Mouse (Mus musculus) splenic B cell, adult 2 months (primary cell): ENCODE measurements around the gene Gm28043.
A peak's percentile ranks its signal among the peaks of the same experiment; 100 is the strongest.
"Not testable (repeated sequence)": the region's sequence is repeated elsewhere in the genome, so short reads cannot be mapped to it uniquely, and the experiment has no call there.

Experiments
- DNase-seq: peaks from one replicate; pipeline ENCODE4 v3.0.0-alpha.2; 2011; ENCODE audit warnings: low read depth, low spot score
- H3K27me3 ChIP-seq: 2 replicates; pipeline ENCODE4 v1.6.1; 2012; ENCODE audit warnings: mild to moderate bottlenecking, low read length, moderate library complexity, mixed read lengths; ENCODE audit not compliant: control insufficient read depth, poor library complexity, insufficient read depth, severe bottlenecking
- H3K36me3 ChIP-seq: 2 replicates; pipeline ENCODE4 v1.6.1; 2012; ENCODE audit warnings: mild to moderate bottlenecking, low read length, moderate library complexity, mixed read lengths; ENCODE audit not compliant: control insufficient read depth, poor library complexity, insufficient read depth, severe bottlenecking

Gm28043 gene

DNA sequence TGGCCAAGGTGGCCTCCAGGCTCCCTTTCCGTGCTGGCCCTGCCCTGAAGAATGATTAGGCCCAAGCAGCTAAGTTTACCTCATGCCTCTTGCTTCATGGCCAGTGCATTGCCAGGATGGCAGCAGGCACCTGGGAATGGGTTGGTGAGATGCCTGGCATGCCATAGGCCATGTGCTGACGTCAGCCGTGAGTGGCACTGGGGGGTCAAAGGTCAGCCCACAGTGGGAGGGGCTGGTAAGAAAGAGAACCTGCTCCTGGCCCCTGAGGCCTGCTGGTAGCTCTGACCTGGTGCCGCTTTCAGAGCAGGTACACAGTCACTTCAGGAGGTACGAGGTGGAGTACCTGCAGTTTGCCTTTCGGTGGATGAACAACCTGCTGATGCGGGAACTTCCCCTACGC is 15.1 kb upstream of the Gm28043 start:
- Histone ChIP-seq H3K36me3 (peaks cover 3% of the 10 kb centered on the region; the same call in 1 of the 2 replicates), H3K27me3 (no peaks in the 10 kb centered on the region)
- no peak for DNase-seq

DNA sequence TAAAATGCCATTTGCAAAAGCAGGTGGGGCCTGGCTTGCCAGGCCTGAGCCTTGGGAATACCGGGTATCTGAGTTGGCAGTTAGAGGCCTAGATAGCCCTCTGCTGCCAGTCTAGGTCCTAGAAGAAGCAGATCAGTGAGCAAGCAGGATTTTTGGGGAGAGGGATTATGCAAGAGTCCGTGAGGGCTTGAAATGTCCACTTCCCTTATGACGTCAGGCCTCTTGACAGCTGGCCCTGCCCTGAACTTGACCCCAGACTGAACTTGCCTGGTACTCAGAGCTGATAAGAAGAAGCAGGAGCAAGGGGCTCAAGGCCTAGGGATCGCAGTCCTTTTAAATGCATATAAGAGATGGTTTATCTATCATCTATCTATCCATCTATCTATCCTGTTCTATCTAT is 13.3 kb upstream of the Gm28043 start:
- DNase-seq = no peak
- H3K27me3 ChIP-seq = no peaks in the 10 kb centered on the region
- H3K36me3 ChIP-seq = peaks cover 4% of the 10 kb centered on the region

DNA sequence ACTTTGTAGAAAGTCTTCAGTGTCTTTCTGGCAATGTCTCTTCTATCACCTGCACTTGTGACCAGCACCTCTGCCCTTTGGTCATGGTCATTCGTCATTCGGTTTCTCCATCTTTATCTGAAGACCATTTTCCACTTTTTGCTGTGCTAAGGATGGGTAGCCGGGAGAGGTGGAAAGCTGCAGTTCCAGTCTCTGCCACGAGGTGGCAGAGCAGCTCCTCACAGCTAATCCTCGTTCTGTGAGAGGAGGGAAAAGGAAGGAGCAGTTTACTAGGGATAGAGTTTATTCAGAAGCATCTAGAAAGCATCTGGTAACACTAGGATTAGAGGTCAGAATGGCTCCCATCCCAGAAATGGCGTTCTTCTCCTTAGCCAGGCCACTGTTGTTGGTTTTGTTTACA is 11.4 kb upstream of the Gm28043 start:
- peaks cover 4% of the 10 kb centered on the region for H3K36me3 ChIP-seq
- peak; percentile 72 for DNase-seq
- H3K27me3 ChIP-seq = no peaks in the 10 kb centered on the region

DNA sequence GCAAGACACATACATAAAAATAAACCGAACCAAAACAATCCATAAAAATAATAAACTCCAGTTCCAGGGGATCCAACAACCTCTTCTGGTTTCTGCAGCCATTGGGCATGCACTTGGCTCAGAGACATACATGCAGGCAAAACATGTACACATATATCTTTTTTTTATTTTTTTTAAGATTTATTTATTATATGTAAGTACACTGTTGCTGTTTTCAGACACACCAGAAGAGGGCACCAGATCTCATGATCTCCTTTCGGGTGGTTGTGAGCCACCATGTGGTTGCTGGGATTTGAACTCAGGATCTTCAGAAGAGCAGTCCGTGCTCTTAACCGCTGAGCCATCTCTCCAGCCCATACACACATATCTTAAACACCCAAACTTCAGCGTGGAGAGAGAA is 1.2 kb upstream of the Gm28043 start:
- DNase-seq, H3K36me3 ChIP-seq, H3K27me3 ChIP-seq: not testable (repeated sequence)

DNA sequence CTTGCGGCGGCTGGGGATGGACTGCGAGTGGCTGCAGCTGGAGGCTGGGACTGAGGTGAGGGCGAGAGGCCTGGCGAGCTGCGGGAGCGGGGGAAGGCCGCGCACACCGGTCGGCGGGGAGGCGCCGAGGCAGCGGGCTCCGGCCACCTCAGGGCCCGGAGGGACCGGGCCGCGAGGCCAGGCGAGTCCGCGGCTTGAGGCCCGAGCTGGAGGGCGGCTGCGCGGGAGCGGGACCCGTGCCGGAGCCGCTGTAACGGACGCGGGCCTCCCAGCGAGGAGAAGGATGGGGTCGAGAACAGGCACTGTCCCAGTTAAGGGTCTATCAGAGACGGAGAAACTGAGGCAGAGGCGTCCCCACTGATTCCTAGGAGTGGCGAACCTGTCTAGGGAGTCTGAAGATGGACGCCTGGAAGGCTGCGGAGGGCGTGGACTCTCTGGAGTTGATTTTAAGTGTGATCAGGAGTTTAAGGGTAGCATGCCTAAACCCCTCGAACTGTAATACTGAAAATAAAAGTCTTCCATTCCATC is 412 bp downstream of the Gm28043 start:
- Histone ChIP-seq H3K27me3 (no peaks in the 10 kb centered on the region), H3K36me3 (no peaks in the 10 kb centered on the region)
- no peak for DNase-seq

DNA sequence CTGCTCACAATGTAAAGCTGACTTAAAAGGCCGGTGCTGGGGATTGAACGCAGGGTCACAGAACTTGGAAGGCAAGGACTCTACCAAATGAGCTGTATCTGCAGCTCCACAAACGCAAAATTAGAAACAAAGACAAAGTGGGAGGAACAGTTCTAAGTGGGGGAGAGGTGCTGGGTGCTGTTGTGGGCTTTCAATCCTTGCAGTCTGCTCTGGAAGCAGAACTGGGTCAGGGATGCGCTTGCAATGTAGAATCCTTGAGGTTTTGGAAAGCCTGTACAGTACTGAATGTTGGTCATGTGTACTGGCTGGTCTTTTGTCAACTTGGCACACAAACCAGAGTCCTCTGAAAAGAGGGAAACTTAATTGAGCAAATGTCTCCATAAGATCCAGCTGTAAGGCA is 940 bp downstream of the Gm28043 start:
- H3K27me3 ChIP-seq = no peaks in the 10 kb centered on the region
- no peak for DNase-seq
- H3K36me3 ChIP-seq = no peaks in the 10 kb centered on the region

DNA sequence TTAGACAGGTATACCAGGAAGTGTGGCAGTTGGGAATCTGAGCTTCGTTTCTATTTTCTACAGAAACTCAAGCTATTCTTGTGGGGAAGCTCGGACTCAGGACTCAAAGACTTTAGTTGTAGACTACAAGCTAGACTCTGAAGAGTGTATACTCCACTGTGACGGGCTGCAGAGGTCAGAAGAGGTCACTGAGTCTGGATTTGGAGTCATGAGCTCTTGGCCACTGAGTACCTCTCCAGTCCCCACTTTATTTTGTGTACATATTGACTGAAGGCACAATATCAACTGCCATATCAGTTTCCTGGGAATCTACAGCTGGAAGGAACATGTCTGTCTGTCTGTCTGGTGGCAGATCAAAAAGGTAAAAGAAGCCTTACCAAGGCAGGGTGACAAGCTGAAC is 4.6 kb downstream of the Gm28043 start:
- no peaks in the 10 kb centered on the region for H3K27me3 ChIP-seq
- no peak for DNase-seq
- peaks cover 3% of the 10 kb centered on the region; the same call in 1 of the 2 replicates for H3K36me3 ChIP-seq

DNA sequence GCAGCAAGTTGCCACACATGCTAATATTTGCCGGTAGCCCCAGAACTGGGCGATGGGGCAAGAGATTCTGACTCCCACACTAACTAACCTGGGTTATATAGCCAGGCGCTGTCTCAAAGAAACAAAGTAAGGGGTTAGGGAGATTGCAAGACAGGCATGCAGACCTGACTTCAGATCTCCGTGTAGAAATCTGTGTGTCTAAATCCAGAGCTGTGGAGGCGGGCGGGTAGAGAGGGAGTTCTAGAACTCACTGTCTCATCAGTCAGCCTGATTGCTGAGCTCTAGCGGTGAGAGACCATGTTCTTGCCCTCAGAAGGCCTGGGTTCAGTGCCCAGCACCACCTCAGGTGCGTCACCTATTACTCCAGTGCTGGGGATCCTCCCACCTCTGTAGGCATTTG is 8.8 kb downstream of the Gm28043 start:
- DNase-seq = no peak
- Histone ChIP-seq H3K27me3 (no peaks in the 10 kb centered on the region; the same call in 1 of the 2 replicates), H3K36me3 (peaks cover 10% of the 10 kb centered on the region)

DNA sequence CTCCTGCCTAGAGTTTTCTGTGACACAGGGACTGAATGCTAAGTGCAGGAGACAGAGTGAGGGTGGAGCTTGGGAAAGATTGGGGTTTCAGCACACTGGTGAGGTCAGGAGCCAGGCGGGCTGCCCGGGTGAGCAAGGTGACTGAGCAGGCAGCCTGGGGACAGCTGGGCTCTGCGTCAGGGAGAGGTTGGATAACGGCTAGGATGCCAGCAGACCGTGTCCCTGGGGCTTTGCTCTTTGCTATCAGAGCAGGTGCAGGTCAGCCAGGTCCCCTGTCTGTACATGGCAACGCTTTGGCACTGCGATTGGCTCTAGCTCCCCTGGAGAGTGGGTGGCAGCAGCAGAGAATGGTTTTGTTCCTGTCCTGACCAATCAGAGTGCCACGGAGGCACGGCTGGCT is 12.6 kb downstream of the Gm28043 start:
- H3K27me3 ChIP-seq = no peaks in the 10 kb centered on the region; the same call in 1 of the 2 replicates
- H3K36me3 ChIP-seq = peaks cover 13% of the 10 kb centered on the region
- no peak for DNase-seq

DNA sequence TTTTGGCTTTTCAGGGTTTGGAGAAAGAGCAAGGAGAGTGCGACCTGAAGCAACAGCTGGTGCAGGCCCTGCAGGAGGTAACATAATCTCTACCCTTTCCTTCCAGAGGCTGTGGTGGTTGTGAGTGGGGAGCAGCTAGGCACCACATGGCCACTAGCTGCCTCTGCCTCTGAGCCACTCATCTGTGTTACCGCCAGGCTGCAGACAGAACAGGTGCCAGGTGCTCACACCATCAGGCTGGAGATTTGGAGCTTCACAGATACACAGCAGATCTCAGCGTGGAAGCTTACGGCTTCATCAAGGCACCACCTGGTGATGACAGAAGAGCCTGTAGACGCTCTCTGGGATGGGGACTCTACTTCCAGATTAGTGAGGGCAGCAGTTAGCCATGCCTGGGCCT is 14.3 kb downstream of the Gm28043 start:
- Histone ChIP-seq H3K27me3 (no peaks in the 10 kb centered on the region; the same call in 1 of the 2 replicates), H3K36me3 (peaks cover 14% of the 10 kb centered on the region)
- no peak for DNase-seq

DNA sequence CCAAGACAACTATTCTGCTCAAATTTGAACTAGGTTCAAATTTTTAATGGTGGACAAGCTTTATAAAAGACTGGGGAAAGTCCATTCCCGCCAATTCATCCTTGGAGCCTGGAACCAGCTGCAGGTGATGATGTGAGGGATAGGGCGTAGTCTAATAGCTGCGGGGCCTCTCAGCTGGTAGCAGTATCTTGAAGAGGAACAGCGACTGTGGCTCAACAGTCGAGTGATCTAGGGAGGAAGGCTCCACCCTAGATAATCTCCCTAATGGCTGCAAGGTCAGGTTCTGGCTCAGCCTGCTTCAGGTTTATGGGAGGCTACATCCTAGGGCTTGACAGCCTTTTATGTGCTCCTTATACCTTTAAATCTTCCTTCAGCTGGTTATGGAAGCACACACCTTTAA is 14.9 kb downstream of the Gm28043 start:
- Histone ChIP-seq H3K27me3 (no peaks in the 10 kb centered on the region; the same call in 1 of the 2 replicates), H3K36me3 (peaks cover 12% of the 10 kb centered on the region)
- DNase-seq = no peak

DNA sequence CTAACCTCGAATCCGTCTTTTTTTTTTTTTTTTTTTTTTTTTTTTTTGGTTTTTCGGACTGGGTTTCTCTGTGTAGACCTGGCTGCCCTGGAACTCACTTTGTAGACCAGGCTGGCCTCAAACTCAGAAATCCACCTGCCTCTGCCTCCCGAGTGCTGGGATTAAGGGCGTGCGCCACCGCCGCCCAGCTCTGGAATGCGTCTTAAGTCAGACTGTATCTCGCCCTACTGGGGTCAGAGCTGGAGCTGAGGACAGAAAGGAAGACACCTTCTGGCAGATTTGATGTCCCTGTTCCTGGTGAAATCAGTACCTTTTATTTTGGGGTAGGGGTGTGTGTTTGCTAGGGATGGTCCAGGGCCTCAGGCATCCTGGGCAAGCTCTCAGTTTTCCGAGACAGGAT is 17.6 kb downstream of the Gm28043 start:
- Histone ChIP-seq H3K27me3 (no peaks in the 10 kb centered on the region), H3K36me3 (peaks cover 11% of the 10 kb centered on the region)
- no peak for DNase-seq

DNA sequence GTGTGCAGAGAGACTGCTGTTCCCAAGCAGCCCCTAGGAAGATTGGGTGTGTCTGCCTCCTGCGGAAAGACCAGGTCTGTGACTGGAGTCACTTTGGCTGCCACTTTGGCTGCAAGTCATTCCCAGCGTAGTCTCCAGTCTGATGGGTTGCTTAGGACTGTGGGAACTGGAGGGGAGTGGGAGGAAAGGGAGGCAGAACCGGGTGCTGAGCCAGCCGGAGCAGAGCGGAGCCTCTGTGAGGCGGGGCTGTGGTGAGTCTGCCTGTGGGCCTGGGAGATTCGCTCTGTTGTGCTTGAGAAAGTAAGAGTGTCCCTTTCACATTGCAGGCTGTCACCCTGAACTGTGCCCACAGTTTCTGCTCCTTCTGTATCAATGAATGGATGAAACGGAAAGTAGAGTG is 20.8 kb downstream of the Gm28043 start:
- DNase-seq = no peak

DNA sequence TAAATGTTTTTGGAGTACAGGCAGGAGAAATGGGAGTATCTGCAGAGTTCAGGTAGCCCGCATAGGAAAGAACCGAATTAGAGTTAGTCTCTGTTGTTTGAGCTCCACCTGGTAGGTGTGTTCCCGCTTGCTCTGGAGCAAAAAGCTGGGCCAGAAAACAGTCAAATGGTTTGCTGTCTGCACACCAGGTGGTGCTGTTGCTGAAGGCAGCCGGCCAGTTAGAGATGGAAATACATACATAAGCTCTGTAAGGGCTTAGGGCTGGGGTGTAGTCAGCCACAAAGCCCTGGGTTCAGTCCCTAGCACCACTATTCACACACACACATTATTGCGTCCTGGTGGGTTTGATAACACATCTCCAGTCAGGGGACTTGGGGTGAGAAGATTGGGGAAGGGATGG is 21.4 kb downstream of the Gm28043 start:
- H3K36me3 ChIP-seq = peaks cover 3% of the 10 kb centered on the region
- DNase-seq = peak; percentile 57
- no peaks in the 10 kb centered on the region for H3K27me3 ChIP-seq

More for the DNA sequence above, 20.8 kb downstream of the Gm28043 start:
- no peaks in the 10 kb centered on the region for H3K27me3 ChIP-seq
- peaks cover 5% of the 10 kb centered on the region for H3K36me3 ChIP-seq

DNA sequence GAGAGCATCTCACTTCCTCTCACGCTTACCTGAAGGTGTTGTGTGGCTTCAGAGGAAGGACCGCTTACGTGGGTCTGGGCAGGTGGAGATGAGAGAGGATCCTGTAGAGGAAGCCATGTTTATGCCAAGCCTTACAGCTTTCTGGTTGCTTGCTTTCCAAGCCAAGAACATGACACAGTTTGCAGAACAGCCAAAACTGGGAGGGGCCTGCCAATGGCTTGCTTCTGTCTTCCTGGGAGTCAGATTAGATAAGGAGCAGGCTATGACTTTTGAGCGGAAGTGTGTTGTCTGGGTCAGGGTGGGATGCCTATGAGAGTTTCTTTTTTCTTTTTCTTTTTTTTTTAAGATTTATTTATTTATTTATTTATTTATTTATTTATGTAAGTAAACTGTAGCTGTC is 22.7 kb downstream of the Gm28043 start:
- H3K27me3 ChIP-seq = no peaks in the 10 kb centered on the region
- DNase-seq = no peak
- peaks cover 3% of the 10 kb centered on the region for H3K36me3 ChIP-seq

DNA sequence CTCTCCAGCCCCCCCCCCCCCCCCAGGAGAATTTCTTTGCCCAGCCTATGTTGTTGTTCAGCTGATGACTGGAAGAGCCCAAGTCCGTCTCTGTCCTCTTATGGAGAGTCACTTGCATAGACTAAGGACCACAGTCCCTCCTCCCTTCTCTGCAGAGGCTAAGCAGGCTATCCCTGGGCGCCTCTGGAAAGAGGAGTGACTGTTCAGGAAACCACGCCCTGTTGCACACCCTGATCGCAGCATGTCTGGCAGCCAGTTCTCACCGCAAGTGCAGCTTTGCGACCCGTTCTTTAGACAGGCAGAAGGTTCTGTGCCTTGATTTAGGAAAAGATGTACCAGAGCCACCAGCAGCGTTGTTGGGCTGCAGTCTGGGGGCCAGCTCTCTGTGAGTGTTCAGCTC is 23.2 kb downstream of the Gm28043 start:
- DNase-seq = no peak
- peaks cover 3% of the 10 kb centered on the region for H3K36me3 ChIP-seq
- no peaks in the 10 kb centered on the region for H3K27me3 ChIP-seq
